Mouse (Mus musculus): ENCODE results near the gene Lrrc58. TPM values are rescaled to one million over a fixed set of nuclear protein-coding genes. Genes with fewer than 3 reads are reported as not detected.

The Lrrc58 gene
- total and polyA plus RNA-seq, 2 experiments: 9.9 to 29.2 TPM

DNA sequence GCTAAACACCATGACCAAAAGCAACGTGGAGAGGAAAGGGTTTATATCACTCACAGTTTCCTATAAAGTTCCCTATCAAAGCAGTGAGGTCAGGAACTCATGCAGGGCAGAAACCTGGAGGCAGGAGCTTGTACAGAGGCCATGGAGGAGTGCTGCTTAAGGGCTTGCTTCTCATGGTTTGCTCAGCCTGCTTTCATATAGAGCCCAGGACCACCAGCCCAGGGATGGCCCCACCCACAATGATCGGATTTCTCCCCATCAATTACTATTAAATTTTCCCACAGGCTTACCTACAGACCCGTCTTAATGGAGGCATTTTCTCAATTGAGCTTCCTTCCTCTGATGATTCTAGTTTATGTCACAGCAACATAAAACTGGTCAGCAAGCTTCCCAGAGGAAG lies 30.6 kb upstream of the Lrrc58 start:
- no peak overlapping the region for H3K4me3 ChIP-seq (ENCODE audit: insufficient read depth, low read depth, low read length)
- no peaks in the 10 kb centered on the region for H3K36me3 ChIP-seq (ENCODE audit: control insufficient read depth, insufficient read depth, low read length)

DNA sequence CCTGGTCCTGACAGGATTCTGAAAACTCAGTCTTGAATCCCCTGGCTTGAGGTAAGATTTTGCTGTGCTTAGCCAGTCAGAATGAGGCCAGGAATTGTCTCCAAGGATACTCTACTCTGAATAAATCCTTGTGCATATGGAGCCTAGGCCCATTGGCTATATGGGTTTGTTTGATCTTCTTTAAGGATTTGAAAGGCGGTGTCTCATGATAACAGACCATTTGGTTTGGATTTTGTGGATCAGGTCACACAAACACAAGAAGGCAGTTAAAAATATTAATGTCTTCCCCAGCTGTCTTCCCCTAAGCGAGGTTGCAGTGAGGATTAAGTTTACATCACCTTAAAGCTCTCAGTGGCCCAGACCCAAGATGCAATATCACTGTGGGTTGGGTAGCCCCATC lies 25.8 kb upstream of the Lrrc58 start:
- H3K4me1 ChIP-seq (ENCODE audit: control insufficient read depth, insufficient read depth, low read length): no peaks in the 10 kb centered on the region; the same call in 1 of the 2 replicates
- DNase-seq (ENCODE audit: extremely low read depth, low read depth, low spot score): no peak
- H3K79me2 ChIP-seq (ENCODE audit: control insufficient read depth, insufficient read depth, low read length): no peaks in the 10 kb centered on the region
- no peak overlapping the region for H3K27ac ChIP-seq (replicated peaks; ENCODE audit: insufficient read depth, low read depth, low read length)
- peaks cover 3% of the 10 kb centered on the region; the same call in 1 of the 2 replicates for H3K27me3 ChIP-seq (ENCODE audit: control insufficient read depth, insufficient read depth, low read length)
- no peak overlapping the region for H3K9ac ChIP-seq (ENCODE audit: low read depth, low read length)
- H3K4me3 ChIP-seq (ENCODE audit: insufficient read depth, low read depth, low read length): no peak overlapping the region
- no peaks in the 10 kb centered on the region for H3K36me3 ChIP-seq (ENCODE audit: control insufficient read depth, insufficient read depth, low read length)
- no peak for TF ChIP-seq POLR2A (IDR thresholded peaks at IDR 0.05; ENCODE audit: extremely low read depth, insufficient read depth, low read length)
- WGBS: 100% methylated on average over 2 of the region's 2 CpGs

More for the DNA sequence above, 30.6 kb upstream of the Lrrc58 start:
- H3K9ac ChIP-seq (ENCODE audit: low read depth, low read length): no peak overlapping the region
- no peak overlapping the region for H3K27ac ChIP-seq (replicated peaks; ENCODE audit: insufficient read depth, low read depth, low read length)
- DNase-seq (ENCODE audit: extremely low read depth, low read depth, low spot score): no peak
- H3K4me1 ChIP-seq (ENCODE audit: control insufficient read depth, insufficient read depth, low read length): no peaks in the 10 kb centered on the region
- TF ChIP-seq POLR2A (IDR thresholded peaks at IDR 0.05; ENCODE audit: extremely low read depth, insufficient read depth, low read length) (no peak), CTCF (IDR thresholded peaks at IDR 0.05; ENCODE audit: low read depth, low read length) (no peak)
- no peaks in the 10 kb centered on the region for H3K27me3 ChIP-seq (ENCODE audit: control insufficient read depth, insufficient read depth, low read length)
- no peaks in the 10 kb centered on the region for H3K79me2 ChIP-seq (ENCODE audit: control insufficient read depth, insufficient read depth, low read length)
- 78% methylated on average over 3 of the region's 3 CpGs for WGBS

GRCm38 (mm10) chr16:37843740-37844139 lies 24.4 kb upstream of the Lrrc58 start:
- H3K79me2 ChIP-seq (ENCODE audit: control insufficient read depth, insufficient read depth, low read length): no peaks in the 10 kb centered on the region
- DNase-seq (ENCODE audit: extremely low read depth, low read depth, low spot score): peak; percentile 51
- H3K36me3 ChIP-seq (ENCODE audit: control insufficient read depth, insufficient read depth, low read length): no peaks in the 10 kb centered on the region
- H3K9ac ChIP-seq (ENCODE audit: low read depth, low read length): no peak overlapping the region
- WGBS: 39% methylated on average over 12 of the region's 12 CpGs
- H3K4me3 ChIP-seq (ENCODE audit: insufficient read depth, low read depth, low read length): no peak overlapping the region
- TF ChIP-seq CTCF (IDR thresholded peaks at IDR 0.05; ENCODE audit: low read depth, low read length) (no peak), POLR2A (IDR thresholded peaks at IDR 0.05; ENCODE audit: extremely low read depth, insufficient read depth, low read length) (no peak)
- no peak overlapping the region for H3K27ac ChIP-seq (replicated peaks; ENCODE audit: insufficient read depth, low read depth, low read length)
- peaks cover 3% of the 10 kb centered on the region; the same call in 1 of the 2 replicates for H3K27me3 ChIP-seq (ENCODE audit: control insufficient read depth, insufficient read depth, low read length)
- no peaks in the 10 kb centered on the region; the same call in 1 of the 2 replicates for H3K4me1 ChIP-seq (ENCODE audit: control insufficient read depth, insufficient read depth, low read length)

- no peak overlapping the region for H3K9ac ChIP-seq (ENCODE audit: low read depth, low read length)
- no peak overlapping the region for H3K4me3 ChIP-seq (ENCODE audit: insufficient read depth, low read depth, low read length)
- DNase-seq (ENCODE audit: extremely low read depth, low read depth, low spot score): no peak
- H3K79me2 ChIP-seq (ENCODE audit: control insufficient read depth, insufficient read depth, low read length): no peaks in the 10 kb centered on the region
- peaks cover 1% of the 10 kb centered on the region; the same call in 1 of the 2 replicates for H3K4me1 ChIP-seq (ENCODE audit: control insufficient read depth, insufficient read depth, low read length)
- no peaks in the 10 kb centered on the region for H3K36me3 ChIP-seq (ENCODE audit: control insufficient read depth, insufficient read depth, low read length)
- peaks cover 3% of the 10 kb centered on the region; the same call in 1 of the 2 replicates for H3K27me3 ChIP-seq (ENCODE audit: control insufficient read depth, insufficient read depth, low read length)
- no peak overlapping the region for H3K27ac ChIP-seq (replicated peaks; ENCODE audit: insufficient read depth, low read depth, low read length)
- WGBS: 64% methylated on average over 7 of the region's 7 CpGs
- TF ChIP-seq CTCF (IDR thresholded peaks at IDR 0.05; ENCODE audit: low read depth, low read length): no peak
- no peak for TF ChIP-seq POLR2A (IDR thresholded peaks at IDR 0.05; ENCODE audit: extremely low read depth, insufficient read depth, low read length)
These were observed 22.8 kb upstream of the Lrrc58 start for GRCm38 (mm10) chr16:37845202-37845925.

- Histone ChIP-seq H3K4me1 (ENCODE audit: control insufficient read depth, insufficient read depth, low read length) (peaks cover 2% of the 10 kb centered on the region; the same call in 1 of the 2 replicates), H3K4me3 (ENCODE audit: insufficient read depth, low read depth, low read length) (no peak overlapping the region), H3K27me3 (ENCODE audit: control insufficient read depth, insufficient read depth, low read length) (peaks cover 3% of the 10 kb centered on the region; the same call in 1 of the 2 replicates), H3K79me2 (ENCODE audit: control insufficient read depth, insufficient read depth, low read length) (no peaks in the 10 kb centered on the region), H3K36me3 (ENCODE audit: control insufficient read depth, insufficient read depth, low read length) (no peaks in the 10 kb centered on the region), H3K27ac (replicated peaks; ENCODE audit: insufficient read depth, low read depth, low read length) (peak overlapping the region; percentile 29; the same call in 1 of the 2 replicates), H3K9ac (ENCODE audit: low read depth, low read length) (no peak overlapping the region)
- no peak for DNase-seq (ENCODE audit: extremely low read depth, low read depth, low spot score)
- 76% methylated on average over 3 of the region's 3 CpGs for WGBS
- TF ChIP-seq POLR2A (IDR thresholded peaks at IDR 0.05; ENCODE audit: extremely low read depth, insufficient read depth, low read length): no peak
These were observed 21.1 kb upstream of the Lrrc58 start for GRCm38 (mm10) chr16:37847081-37847480.

DNA sequence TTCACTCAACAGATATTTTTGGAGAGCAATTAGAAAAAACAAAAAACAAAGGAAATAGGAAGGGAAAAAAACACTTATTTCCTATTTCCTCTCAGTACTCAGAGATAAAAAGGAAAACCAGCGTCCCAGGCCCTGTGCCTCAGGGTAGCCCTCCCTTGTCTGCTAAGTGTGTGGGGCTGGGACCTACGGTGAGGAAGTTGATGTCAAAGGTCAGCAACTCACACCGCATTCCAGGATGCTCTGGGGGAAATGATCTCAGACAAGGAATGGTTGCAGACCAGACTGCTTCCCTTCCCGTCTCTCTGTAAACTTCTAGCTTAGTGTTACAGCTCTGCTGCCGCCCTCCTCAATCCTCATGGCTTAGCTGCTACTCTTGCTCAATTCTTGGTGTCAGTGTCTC lies 16.8 kb upstream of the Lrrc58 start:
- Histone ChIP-seq H3K4me3 (ENCODE audit: insufficient read depth, low read depth, low read length) (no peak overlapping the region), H3K36me3 (ENCODE audit: control insufficient read depth, insufficient read depth, low read length) (no peaks in the 10 kb centered on the region), H3K4me1 (ENCODE audit: control insufficient read depth, insufficient read depth, low read length) (peaks cover 27% of the 10 kb centered on the region), H3K9ac (ENCODE audit: low read depth, low read length) (no peak overlapping the region), H3K27ac (replicated peaks; ENCODE audit: insufficient read depth, low read depth, low read length) (0 out of 2 replicates have a peak overlapping the region, but pooled peaks have one; percentile 21), H3K27me3 (ENCODE audit: control insufficient read depth, insufficient read depth, low read length) (no peaks in the 10 kb centered on the region), H3K79me2 (ENCODE audit: control insufficient read depth, insufficient read depth, low read length) (0 out of 2 replicates have a peak, but pooled peaks cover 4% of the 10 kb centered on the region)
- no peak for TF ChIP-seq CTCF (IDR thresholded peaks at IDR 0.05; ENCODE audit: low read depth, low read length)
- no peak for TF ChIP-seq POLR2A (IDR thresholded peaks at IDR 0.05; ENCODE audit: extremely low read depth, insufficient read depth, low read length)
- DNase-seq (ENCODE audit: extremely low read depth, low read depth, low spot score): peak; percentile 36
- WGBS: 70% methylated on average over 5 of the region's 5 CpGs
